Mouse (Mus musculus): ENCODE data around the gene Rims1.

DNA sequence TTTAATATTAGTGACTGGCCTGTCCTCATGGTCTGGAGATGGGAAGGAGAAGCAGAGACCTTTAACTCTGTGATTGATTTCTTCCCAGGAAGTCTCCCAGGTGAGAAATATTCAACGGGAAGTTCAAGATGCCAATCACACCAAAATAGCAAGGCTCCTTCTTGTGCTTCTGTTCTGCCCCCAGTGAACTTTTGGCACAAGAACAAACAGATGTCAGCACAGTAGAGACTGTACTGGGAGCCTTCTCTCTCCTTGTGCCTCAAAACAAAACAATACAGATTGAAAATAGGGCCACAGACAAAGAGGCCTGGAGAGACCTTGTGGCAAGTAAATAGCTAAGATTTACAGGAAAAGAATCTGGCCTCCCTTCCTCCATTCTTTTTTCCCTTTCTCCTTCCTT lies 110.7 kb downstream of the Rims1 start:
- TF ChIP-seq POLR2A (IDR thresholded peaks at IDR 0.05; ENCODE audit: insufficient read depth, low read depth, low read length) (no peak), CTCF (IDR thresholded peaks at IDR 0.05) (no peak)
